8 mouse cellular contexts compared by ENCODE assay signal in the genomic region with DNA sequence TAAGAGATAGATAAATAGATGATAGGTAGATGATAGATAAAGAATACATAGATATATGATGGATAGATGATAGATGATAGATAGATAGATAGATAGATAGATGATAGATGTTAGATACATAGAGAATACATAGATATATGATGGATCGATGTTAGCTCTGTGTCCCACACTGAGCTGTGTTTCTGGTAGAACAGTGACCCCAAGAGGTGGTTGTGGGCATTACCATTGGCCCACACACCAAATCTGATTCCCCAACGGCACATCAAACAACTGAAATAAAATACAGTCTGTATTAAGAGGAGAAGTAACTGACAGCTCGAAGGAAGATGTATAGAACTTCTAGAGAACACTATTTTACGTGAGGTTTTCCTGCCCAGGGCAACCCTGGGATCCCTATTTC. TPM values are rescaled to one million over a fixed set of nuclear protein-coding genes. Genes with fewer than 3 reads are reported as not detected.
DNase-seq lines count a peak whose midpoint lies in the region; ATAC-seq and TF ChIP-seq lines count a peak whose summit lies in the region.

No protein-coding gene starts in this region.

- no peak overlapping the region for H3K4me3 ChIP-seq in heart, embryonic 11.5 days (ENCODE audit: low read depth, low read length)
- no peak overlapping the region for H3K4me3 ChIP-seq in C2C12 (ENCODE audit: insufficient read depth, poor library complexity, severe bottlenecking)
- no peak overlapping the region for H3K4me3 ChIP-seq in embryonic facial prominence, embryonic 11.5 days (ENCODE audit: low read depth, low read length)

- H3K4me2 ChIP-seq in heart, embryonic 11.5 days: no peak overlapping the region
- no peak overlapping the region for H3K4me2 ChIP-seq in embryonic facial prominence, embryonic 11.5 days (ENCODE audit: low read depth, low read length)

- H3K9me3 ChIP-seq in heart, embryonic 11.5 days (replicated peaks; ENCODE audit: control insufficient read depth, low read length): no peaks in the 10 kb centered on the region
- H3K9me3 ChIP-seq in embryonic facial prominence, embryonic 11.5 days (replicated peaks; ENCODE audit: control insufficient read depth, low read length): no peaks in the 10 kb centered on the region

- no peaks in the 10 kb centered on the region for H3K4me1 ChIP-seq in heart, embryonic 11.5 days (ENCODE audit: control insufficient read depth, insufficient read depth, low read length)
- H3K4me1 ChIP-seq in embryonic facial prominence, embryonic 11.5 days (ENCODE audit: control insufficient read depth, insufficient read depth, low read length): no peaks in the 10 kb centered on the region

- TF ChIP-seq CTCF in C2C12 (IDR thresholded peaks at IDR 0.05; ENCODE audit: control insufficient read depth, insufficient read depth, insufficient read length): peak; percentile 35

- no peaks in the 10 kb centered on the region for H3K79me3 ChIP-seq in C2C12 (ENCODE audit: low read depth)

- H3K27ac ChIP-seq in heart, embryonic 11.5 days (ENCODE audit: low read depth, low read length): no peak overlapping the region
- H3K27ac ChIP-seq in embryonic facial prominence, embryonic 11.5 days (replicated peaks; ENCODE audit: low read depth, low read length): no peak overlapping the region

- no peaks in the 10 kb centered on the region for H3K79me2 ChIP-seq in C2C12 (ENCODE audit: control insufficient read depth, insufficient read depth)

- H3K9ac ChIP-seq in heart, embryonic 11.5 days (ENCODE audit: low read depth, low read length): no peak overlapping the region
- no peak overlapping the region for H3K9ac ChIP-seq in embryonic facial prominence, embryonic 11.5 days (replicated peaks; ENCODE audit: low read length)

- H3ac ChIP-seq in C2C12 (ENCODE audit: control insufficient read depth, insufficient read length, low read depth): no peak overlapping the region

- 33% methylated on average over 4 of the region's 4 CpGs for whole genome bisulfite sequencing in heart, embryonic 11.5 days (ENCODE audit: insufficient replicate concordance)
- WGBS in embryonic facial prominence, embryonic 11.5 days: 34% methylated on average over 4 of the region's 4 CpGs

- H3K36me3 ChIP-seq in heart, embryonic 11.5 days (ENCODE audit: control insufficient read depth, insufficient read depth, low read length): no peaks in the 10 kb centered on the region
- no peaks in the 10 kb centered on the region for H3K36me3 ChIP-seq in C2C12 (ENCODE audit: control insufficient read depth, insufficient read depth)
- no peaks in the 10 kb centered on the region for H3K36me3 ChIP-seq in embryonic facial prominence, embryonic 11.5 days (replicated peaks; ENCODE audit: control insufficient read depth, insufficient read depth, low read depth, low read length)

- no peak for ATAC-seq in heart, embryonic 11.5 days (replicated peaks; ENCODE audit: insufficient number of reproducible peaks, low FRiP score, low TSS enrichment)
- ATAC-seq in embryonic facial prominence, embryonic 11.5 days (replicated peaks; ENCODE audit: insufficient number of reproducible peaks, low FRiP score, low TSS enrichment, low read depth): no peak

- intact Hi-C loops in heart, postnatal 36 days (cut with DNase I): loop anchor here (5.0 kb wide), 2 partner anchors 334 to 439 kb away; no protein-coding TSS in a partner anchor

- H3K27me3 ChIP-seq in heart, embryonic 11.5 days (ENCODE audit: control insufficient read depth, insufficient read depth, low read length): no peaks in the 10 kb centered on the region
- peaks cover 39% of the 10 kb centered on the region for H3K27me3 ChIP-seq in C2C12 (ENCODE audit: control insufficient read depth, insufficient read depth, insufficient read length)
- no peaks in the 10 kb centered on the region for H3K27me3 ChIP-seq in embryonic facial prominence, embryonic 11.5 days (ENCODE audit: control insufficient read depth, insufficient read depth, low read length)

- DNase-seq in heart, postnatal 36 days: peak; percentile 29 to 52
- peak; percentile 45 for DNase-seq in adipocyte (ENCODE audit: low spot score)
- DNase-seq in embryonic facial prominence, embryonic 11.5 days (ENCODE audit: low spot score): peak; percentile 59
- DNase-seq in layer of hippocampus, postnatal 10 days (ENCODE audit: low spot score in 2 of 2): peak; percentile 72 to 80
- peak; percentile 75 for DNase-seq in retina, embryonic 14.5 days (ENCODE audit: low spot score)
- DNase-seq in ovary, adult 18-20 months (ENCODE audit: low spot score): no peak

TF ChIP-seq in C2C12, 6 proteins besides CTCF, POLR2A, EP300 and RAD21:
- TF ChIP-seq MYOD1 (IDR thresholded peaks at IDR 0.05; ENCODE audit: control insufficient read depth, insufficient read length, low read depth) (no peak), MAX (IDR thresholded peaks at IDR 0.05) (no peak), CEBPB (IDR thresholded peaks at IDR 0.05; ENCODE audit: low read depth) (no peak), USF1 (IDR thresholded peaks at IDR 0.05; ENCODE audit: low read depth) (no peak), FOSL1 (IDR thresholded peaks at IDR 0.05; ENCODE audit: insufficient read depth, low read length, poor library complexity, severe bottlenecking) (no peak), MYOG (IDR thresholded peaks at IDR 0.05; ENCODE audit: control insufficient read depth, extremely low read depth, insufficient read length) (no peak)
TF ChIP-seq in C2C12: peak in this region for 0.

RNA-seq across cellular contexts. Expression of gene Fbxo21, which starts 29.9 kb away (rescaled TPM):
- 10 to 100 TPM; 35.8 to 42.6 TPM for total RNA-seq in heart, postnatal 36 days (2021)
- polyA plus RNA-seq in heart, embryonic 11.5 days (2014; fragmentation: Nextera tagmentation; extraction: Ambion mirVana): 46.2 and 52.8 TPM in 2 replicates
- polyA plus RNA-seq in C2C12 (2012; fragmentation: generic; extraction: Trizol): 16.0 TPM
- 67.6 and 74.6 TPM in 2 replicates for polyA plus RNA-seq in embryonic facial prominence, embryonic 11.5 days (2014; fragmentation: Nextera tagmentation; extraction: Ambion mirVana)
- 100 to 1,000 TPM; 125 to 134 TPM for total RNA-seq in layer of hippocampus, postnatal 10 days (2021)
